Mouse (Mus musculus) mouse trophoblast stem cell (cell line): ENCODE data around the gene Thrb.

Source experiments
- in situ Hi-C, 2 experiments: fragments of 300-500 bp; cut with MseI, MboI; formaldehyde crosslinking; loops; 2 replicates in 1 of 2; 3 replicates in 1 of 2; pipeline ENCODE4 v1.15.1; 2025

The Thrb gene

GRCm38 (mm10) chr14:18021726-18022125 is 361.7 kb downstream of the Thrb start:
- in situ Hi-C loops = no loop called here

- in situ Hi-C loops = no loop called here
These were observed 362.3 kb downstream of the Thrb start for GRCm38 (mm10) chr14:18022351-18022750.

GRCm38 (mm10) chr14:18027867-18028266 is 367.8 kb downstream of the Thrb start:
- in situ Hi-C loops = no loop called here

- in situ Hi-C loops = no loop called here
These were observed 369.3 kb downstream of the Thrb start for GRCm38 (mm10) chr14:18029181-18029932.

GRCm38 (mm10) chr14:18031941-18032340 is 371.9 kb downstream of the Thrb start:
- in situ Hi-C loops = no loop called here

GRCm38 (mm10) chr14:18036573-18036972 is 376.5 kb downstream of the Thrb start:
- in situ Hi-C loops = no loop called here

GRCm38 (mm10) chr14:18062082-18062772 is 402.2 kb downstream of the Thrb start:
- in situ Hi-C loops = no loop called here
